Mouse (Mus musculus) embryonic facial prominence, embryonic 11.5 days (tissue): ENCODE results near the gene Uaca. TPM values are rescaled to one million over a fixed set of nuclear protein-coding genes. Genes with fewer than 3 reads are reported as not detected.

ENCODE experiments used
- ATAC-seq: fragments of 200-750 bp; cut with Nextera tagmentation; replicated peaks from 2 replicates; pipeline ENCODE4 v1.8.0; 2017; ENCODE audit warnings: low read depth; ENCODE audit not compliant: insufficient number of reproducible peaks, low FRiP score, low TSS enrichment
- DNase-seq: peaks from one replicate; pipeline ENCODE4 v3.0.0-alpha.2; 2015; ENCODE audit warnings: low spot score
- H3K27ac ChIP-seq: fragments of 300-500 bp; sonication (generic); replicated peaks from 2 replicates; pipeline ENCODE4 v1.5.1; 2014; ENCODE audit warnings: mild to moderate bottlenecking, low read depth, low read length, control low read depth
- H3K27me3 ChIP-seq: fragments of 300-500 bp; sonication (generic); 2 replicates; pipeline ENCODE4 v1.6.1; 2014; ENCODE audit warnings: mild to moderate bottlenecking, low read length, moderate library complexity, mixed read lengths; ENCODE audit not compliant: control insufficient read depth, insufficient read depth
- H3K36me3 ChIP-seq: fragments of 300-500 bp; sonication (generic); replicated peaks from 2 replicates; pipeline ENCODE4 v1.6.1; 2014; ENCODE audit warnings: low read depth, mild to moderate bottlenecking, low read length, moderate library complexity, mixed read lengths; ENCODE audit not compliant: control insufficient read depth, insufficient read depth
- H3K4me1 ChIP-seq: fragments of 300-500 bp; sonication (generic); 2 replicates; pipeline ENCODE4 v1.6.1; 2014; ENCODE audit warnings: low read length, mixed read lengths; ENCODE audit not compliant: control insufficient read depth, insufficient read depth
- H3K4me2 ChIP-seq: fragments of 300-500 bp; sonication (generic); 2 replicates; pipeline ENCODE4 v1.6.1; 2014; ENCODE audit warnings: low read depth, mild to moderate bottlenecking, control low read depth, low read length, moderate library complexity
- H3K4me3 ChIP-seq: fragments of 300-500 bp; sonication (generic); 2 replicates; pipeline ENCODE4 v1.5.1; 2014; ENCODE audit warnings: low read depth, low read length, control low read depth
- H3K9ac ChIP-seq: fragments of 300-500 bp; sonication (generic); replicated peaks from 2 replicates; pipeline ENCODE4 v1.6.1; 2014; ENCODE audit warnings: mild to moderate bottlenecking, control low read depth, low read length
- H3K9me3 ChIP-seq: fragments of 300-500 bp; sonication (generic); replicated peaks from 2 replicates; pipeline ENCODE4 v1.6.1; 2016; ENCODE audit warnings: mild to moderate bottlenecking, low read length, inconsistent platforms, mixed read lengths; ENCODE audit not compliant: control insufficient read depth
- WGBS: fragments of 180-500 bp; shearing (Covaris S2); extraction: QIAGEN DNeasy Blood & Tissue Kit; methylation state at CpG from one replicate; pipeline ENCODE4 v1.1.7; 2014; 5-methylcytosine and 5-hydroxymethylcytosine counted together
- polyA plus RNA-seq: library from polyadenylated mRNA; unstranded; fragments of >200 nt; fragmentation: Nextera tagmentation; extraction: Ambion mirVana; gene quantifications from 2 replicates; pipeline ENCODE4 v1.2.1, GENCODE M21; 2014

Uaca gene
- polyA plus RNA-seq, 1 experiment from 2014 or later: 22.8 TPM

GRCm38 (mm10) chr9:60898291-60899020 is 104.1 kb downstream of the Uaca start:
- DNase-seq (no peak), ATAC-seq (no peak)
- no peaks in the 10 kb centered on the region for H3K27me3 ChIP-seq
- no peak overlapping the region for H3K4me2 ChIP-seq
- H3K9ac ChIP-seq: no peak overlapping the region
- no peak overlapping the region for H3K4me3 ChIP-seq
- 90% methylated on average over 5 of the region's 5 CpGs for WGBS
- no peak overlapping the region for H3K27ac ChIP-seq
- no peaks in the 10 kb centered on the region for H3K9me3 ChIP-seq
- no peaks in the 10 kb centered on the region for H3K36me3 ChIP-seq
- no peaks in the 10 kb centered on the region for H3K4me1 ChIP-seq

DNA sequence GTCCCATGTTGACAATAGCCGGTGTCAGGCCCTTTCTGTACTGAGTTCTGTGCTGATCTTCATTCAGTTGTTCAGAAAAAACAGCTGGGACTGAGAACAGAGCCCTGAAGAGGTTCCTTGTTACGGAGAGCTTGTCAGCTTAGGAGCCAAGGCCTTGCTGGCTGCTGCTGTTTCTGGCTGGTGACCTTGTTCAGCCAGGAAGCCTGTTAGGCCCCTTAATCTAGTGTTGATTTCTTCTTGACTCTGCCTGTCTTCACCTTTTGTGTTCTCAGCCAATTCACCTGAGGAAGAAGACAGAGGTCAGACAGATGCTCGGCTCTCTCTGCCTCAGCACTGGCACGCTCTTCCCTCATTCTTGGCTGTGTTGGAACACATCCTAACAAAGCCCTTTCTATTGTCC is 104.9 kb downstream of the Uaca start:
- Histone ChIP-seq H3K9ac (no peak overlapping the region), H3K4me2 (no peak overlapping the region), H3K9me3 (no peaks in the 10 kb centered on the region), H3K4me3 (no peak overlapping the region), H3K4me1 (no peaks in the 10 kb centered on the region), H3K36me3 (no peaks in the 10 kb centered on the region), H3K27ac (no peak overlapping the region), H3K27me3 (no peaks in the 10 kb centered on the region)
- ATAC-seq (no peak), DNase-seq (no peak)
- 59% methylated on average over 4 of the region's 4 CpGs for WGBS

- no peak for ATAC-seq
- 84% methylated on average over 3 of the region's 3 CpGs for WGBS
- Histone ChIP-seq H3K4me2 (no peak overlapping the region), H3K9ac (no peak overlapping the region), H3K4me1 (no peaks in the 10 kb centered on the region), H3K9me3 (no peaks in the 10 kb centered on the region), H3K4me3 (no peak overlapping the region), H3K27ac (no peak overlapping the region), H3K36me3 (no peaks in the 10 kb centered on the region), H3K27me3 (no peaks in the 10 kb centered on the region)
- no peak for DNase-seq
Observed at GRCm38 (mm10) chr9:60899797-60900459, 105.6 kb downstream of the Uaca start.

DNA sequence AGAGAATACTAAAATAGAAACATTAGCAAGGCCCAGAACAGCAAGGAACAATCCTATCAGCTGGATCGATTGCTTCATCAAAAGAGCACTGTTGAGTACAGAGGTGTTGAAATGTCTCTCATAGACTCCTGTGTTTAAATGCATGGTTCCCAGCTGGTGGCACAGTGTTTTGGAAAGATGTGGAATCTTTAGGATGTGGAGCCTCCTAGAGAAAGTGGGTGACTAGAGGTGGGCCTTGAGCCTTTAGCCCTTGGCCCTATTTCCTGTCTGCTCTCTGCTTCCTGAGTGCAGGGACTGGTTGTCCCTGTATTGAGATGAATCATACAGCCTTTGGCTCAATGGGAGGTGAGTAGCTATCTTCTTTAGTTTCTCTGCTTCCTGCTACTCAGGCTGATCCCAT is 117.9 kb downstream of the Uaca start:
- no peak overlapping the region for H3K4me2 ChIP-seq

DNA sequence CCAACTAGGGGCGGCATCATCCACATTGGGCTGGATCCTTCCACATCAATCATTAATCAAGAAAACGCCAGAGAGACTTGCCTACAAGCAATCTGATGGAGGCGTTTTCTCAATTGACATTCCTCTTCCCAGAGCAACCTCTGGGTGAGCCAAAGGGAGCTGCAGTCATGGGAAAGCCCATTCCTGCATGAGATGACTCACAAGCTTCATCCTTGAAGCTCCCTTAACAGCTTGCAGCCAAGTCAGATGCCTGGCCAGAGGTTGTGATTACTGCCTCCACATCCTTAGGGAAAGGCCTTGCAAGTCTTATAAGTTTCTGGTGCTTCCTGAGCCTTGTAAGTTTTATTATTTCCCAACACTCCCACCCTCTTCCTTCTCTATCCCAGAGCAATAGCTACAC is 119.3 kb downstream of the Uaca start:
- Histone ChIP-seq H3K9ac (no peak overlapping the region), H3K4me3 (no peak overlapping the region), H3K4me1 (no peaks in the 10 kb centered on the region), H3K36me3 (no peaks in the 10 kb centered on the region), H3K4me2 (no peak overlapping the region), H3K9me3 (no peaks in the 10 kb centered on the region), H3K27me3 (no peaks in the 10 kb centered on the region), H3K27ac (no peak overlapping the region)
- 88% methylated on average over 3 of the region's 3 CpGs for WGBS
- ATAC-seq (no peak), DNase-seq (no peak)

More for the DNA sequence above, 117.9 kb downstream of the Uaca start:
- no peaks in the 10 kb centered on the region for H3K4me1 ChIP-seq
- no peak overlapping the region for H3K9ac ChIP-seq
- H3K9me3 ChIP-seq: no peaks in the 10 kb centered on the region
- H3K36me3 ChIP-seq: no peaks in the 10 kb centered on the region
- H3K4me3 ChIP-seq: no peak overlapping the region
- ATAC-seq: no peak
- DNase-seq: no peak
- no peaks in the 10 kb centered on the region for H3K27me3 ChIP-seq
- no peak overlapping the region for H3K27ac ChIP-seq
- 86% methylated on average over 1 of the region's 1 CpGs for WGBS

DNA sequence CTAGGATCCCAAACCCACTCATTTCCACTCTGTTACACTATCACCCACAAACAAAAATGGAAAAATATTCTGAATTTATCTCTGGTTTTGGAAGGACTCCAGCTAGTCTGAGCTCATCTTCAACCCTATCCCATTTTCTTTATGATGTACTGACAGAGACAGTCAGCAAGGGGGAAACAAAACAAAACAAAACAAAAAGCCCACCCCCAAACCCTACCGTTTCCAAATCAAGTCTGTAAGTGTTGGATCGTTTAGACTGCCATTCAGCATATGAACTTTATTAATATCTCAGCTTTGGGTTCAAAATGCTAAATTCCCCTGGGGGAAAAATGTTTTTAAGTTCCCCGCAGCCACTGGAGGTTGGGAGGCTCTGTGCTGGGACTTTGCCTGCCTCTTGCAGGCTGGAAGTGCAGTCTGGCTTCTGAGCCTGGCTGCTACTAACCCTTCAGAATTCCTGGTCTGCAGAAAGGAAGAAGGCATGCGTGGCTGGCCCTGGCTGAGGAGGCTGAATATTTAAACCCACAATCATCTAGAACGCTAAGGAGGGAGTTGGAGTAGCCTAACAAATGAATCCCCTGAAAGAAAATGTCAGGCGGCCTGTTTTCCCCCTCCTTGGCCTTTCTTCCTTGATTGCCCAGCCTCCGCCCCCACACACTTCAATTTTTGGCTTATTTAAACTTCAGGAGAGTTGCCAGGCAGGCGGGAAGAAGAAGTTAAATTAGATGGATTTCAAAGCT is 125.8 kb downstream of the Uaca start:
- ATAC-seq: no peak
- peaks cover 8% of the 10 kb centered on the region; the same call in 1 of the 2 replicates for H3K4me1 ChIP-seq
- H3K4me3 ChIP-seq: no peak overlapping the region
- no peak overlapping the region for H3K4me2 ChIP-seq
- H3K27me3 ChIP-seq: no peaks in the 10 kb centered on the region
- H3K36me3 ChIP-seq: no peaks in the 10 kb centered on the region
- 43% methylated on average over 8 of the region's 8 CpGs for WGBS
- H3K9me3 ChIP-seq: no peaks in the 10 kb centered on the region
- DNase-seq: peak; percentile 18
- peak overlapping the region; percentile 18; the same call in 1 of the 2 replicates for H3K9ac ChIP-seq
- H3K27ac ChIP-seq: 0 out of 2 replicates have a peak overlapping the region, but pooled peaks have one; percentile 13

- Histone ChIP-seq H3K27ac (0 out of 2 replicates have a peak overlapping the region, but pooled peaks have one; percentile 13), H3K9ac (no peak overlapping the region), H3K4me3 (no peak overlapping the region), H3K4me1 (peaks cover 8% of the 10 kb centered on the region; the same call in 1 of the 2 replicates), H3K36me3 (no peaks in the 10 kb centered on the region), H3K4me2 (no peak overlapping the region), H3K9me3 (no peaks in the 10 kb centered on the region), H3K27me3 (no peaks in the 10 kb centered on the region)
- ATAC-seq (no peak), DNase-seq (no peak)
- WGBS: 61% methylated on average over 10 of the region's 10 CpGs
Observed at GRCm38 (mm10) chr9:60920673-60921062, 126.3 kb downstream of the Uaca start.

DNA sequence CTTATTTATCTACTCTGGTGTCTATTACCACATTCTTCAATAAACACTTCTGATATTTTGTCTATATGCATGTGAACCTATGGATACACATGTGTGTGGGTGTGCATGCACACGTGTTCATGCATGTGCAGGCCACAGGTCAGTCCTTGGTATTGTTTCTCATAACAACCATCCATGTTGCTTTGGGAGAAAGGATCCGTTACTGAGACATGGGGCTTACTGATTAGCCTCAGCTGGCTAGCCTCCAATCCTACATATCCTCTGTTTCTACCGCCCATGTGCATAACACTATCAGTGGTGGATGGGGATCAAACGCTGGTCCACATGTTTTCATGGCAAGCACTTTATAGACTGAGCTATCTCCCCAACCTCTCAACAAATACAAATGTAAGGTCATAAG is 126.9 kb downstream of the Uaca start:
- Histone ChIP-seq H3K9me3 (no peaks in the 10 kb centered on the region), H3K4me3 (no peak overlapping the region), H3K4me1 (peaks cover 8% of the 10 kb centered on the region; the same call in 1 of the 2 replicates), H3K9ac (no peak overlapping the region), H3K27ac (no peak overlapping the region), H3K27me3 (no peaks in the 10 kb centered on the region), H3K4me2 (no peak overlapping the region), H3K36me3 (no peaks in the 10 kb centered on the region)
- DNase-seq (no peak), ATAC-seq (no peak)
- 90% methylated on average over 4 of the region's 4 CpGs for WGBS
